Mouse (Mus musculus): ENCODE results near the gene Fcnb. TPM values are rescaled to one million over a fixed set of nuclear protein-coding genes. Genes with fewer than 3 reads are reported as not detected.

Gene Fcnb
- polyA plus RNA-seq, 1 experiment from 2014 or later = 0.15 TPM

DNA sequence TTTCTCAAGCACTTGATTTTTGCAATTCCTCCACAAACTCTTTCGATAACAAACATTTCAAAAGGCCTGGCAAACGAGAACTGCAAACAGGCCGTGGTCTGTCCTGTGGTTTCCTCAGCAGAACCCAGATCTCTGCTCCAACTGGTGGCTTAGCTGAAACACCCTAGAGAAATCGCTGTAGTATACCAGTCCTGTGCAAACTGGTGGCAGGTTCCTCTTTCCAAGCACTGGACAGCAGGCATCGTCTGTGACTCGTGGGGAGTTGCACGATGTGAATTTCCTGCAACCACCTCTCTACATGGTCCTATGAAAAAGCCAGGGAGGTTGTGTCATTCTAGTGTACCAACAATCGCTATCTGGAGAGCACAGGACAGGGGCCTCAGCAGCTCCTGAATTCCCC, 7.4 kb upstream of the Fcnb start:
- Histone ChIP-seq H3K36me3 (ENCODE audit: control insufficient read depth, insufficient read depth, low read length) (no peaks in the 10 kb centered on the region), H3K4me2 (ENCODE audit: low read length) (no peak overlapping the region), H3K4me1 (replicated peaks; ENCODE audit: control insufficient read depth, insufficient read depth, low read length) (no peaks in the 10 kb centered on the region; the same call in 1 of the 2 replicates), H3K4me3 (ENCODE audit: low read depth, low read length) (no peak overlapping the region), H3K9ac (ENCODE audit: low read length) (no peak overlapping the region), H3K27me3 (replicated peaks; ENCODE audit: control insufficient read depth, insufficient read depth, low read length) (no peaks in the 10 kb centered on the region), H3K27ac (ENCODE audit: low read depth) (no peak overlapping the region), H3K9me3 (ENCODE audit: control insufficient read depth, low read length) (no peaks in the 10 kb centered on the region)
- ATAC-seq (replicated peaks; ENCODE audit: low FRiP score, low TSS enrichment, low read depth) = no peak
- WGBS = 88% methylated on average over 8 of the region's 8 CpGs
- DNase-seq (ENCODE audit: low spot score) = no peak

DNA sequence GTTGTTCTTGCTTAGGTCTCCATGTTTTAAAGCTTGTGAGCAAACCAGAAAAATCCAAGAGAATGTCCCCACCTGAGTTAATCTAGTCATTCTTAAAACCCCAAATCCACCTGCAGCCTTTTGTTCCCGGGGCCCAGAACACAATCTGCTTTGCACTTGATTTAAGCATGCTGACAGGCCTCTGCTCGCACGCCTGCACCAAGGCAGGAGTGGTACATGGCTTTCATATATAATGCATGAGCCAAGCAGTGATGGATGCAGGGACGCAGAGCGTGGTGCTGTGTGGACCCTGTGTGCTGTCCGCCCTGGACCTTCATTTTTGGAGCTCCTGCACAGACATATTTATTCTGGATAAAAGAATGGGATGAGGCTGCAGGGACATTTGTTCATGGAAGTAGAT, 6.4 kb upstream of the Fcnb start:
- H3K36me3 ChIP-seq (ENCODE audit: control insufficient read depth, insufficient read depth, low read length) = no peaks in the 10 kb centered on the region
- ATAC-seq (replicated peaks; ENCODE audit: low FRiP score, low TSS enrichment, low read depth) = no peak
- WGBS = 77% methylated on average over 6 of the region's 6 CpGs

DNA sequence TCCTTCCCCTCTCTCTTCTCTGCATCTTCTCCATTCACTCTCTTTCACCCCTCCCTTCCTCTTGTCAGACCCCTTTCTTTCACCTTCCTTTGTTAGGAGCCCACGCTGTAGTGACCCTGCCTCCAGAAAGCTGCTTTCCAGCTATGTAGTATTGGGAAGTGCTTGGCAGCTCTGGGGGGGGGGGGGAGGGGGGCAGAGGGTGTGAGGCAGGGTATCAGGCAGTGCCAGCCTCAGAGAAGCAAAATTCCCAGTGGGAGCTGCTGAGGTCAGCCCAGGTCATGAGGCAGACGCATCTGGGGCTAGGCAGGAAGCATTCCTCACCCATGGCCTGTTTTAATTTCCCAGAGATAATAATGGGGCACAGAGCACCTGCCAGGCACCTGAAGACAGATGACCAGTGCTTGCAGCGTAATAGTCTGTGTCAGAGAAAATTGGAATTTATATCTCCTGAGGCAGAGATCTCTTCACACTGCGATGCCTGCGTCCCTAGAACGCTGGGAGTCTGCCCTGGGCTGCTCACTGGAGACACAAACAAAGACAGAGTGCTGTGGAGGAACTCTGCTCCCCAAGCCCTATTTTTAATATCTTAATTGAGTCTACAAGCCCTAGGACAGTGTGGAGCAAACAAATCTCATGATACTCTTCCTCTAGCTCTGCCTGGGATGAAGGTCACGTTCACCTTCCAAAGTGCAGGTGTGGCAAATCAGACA, 5.8 kb upstream of the Fcnb start:
- Histone ChIP-seq H3K27ac (ENCODE audit: low read depth) (no peak overlapping the region), H3K4me3 (ENCODE audit: low read depth, low read length) (no peak overlapping the region), H3K4me2 (ENCODE audit: low read length) (no peak overlapping the region), H3K4me1 (replicated peaks; ENCODE audit: control insufficient read depth, insufficient read depth, low read length) (no peaks in the 10 kb centered on the region; the same call in 1 of the 2 replicates), H3K9ac (ENCODE audit: low read length) (no peak overlapping the region), H3K9me3 (ENCODE audit: control insufficient read depth, low read length) (no peaks in the 10 kb centered on the region), H3K27me3 (replicated peaks; ENCODE audit: control insufficient read depth, insufficient read depth, low read length) (no peaks in the 10 kb centered on the region), H3K36me3 (ENCODE audit: control insufficient read depth, insufficient read depth, low read length) (no peaks in the 10 kb centered on the region)
- 44% methylated on average over 7 of the region's 7 CpGs for WGBS
- ATAC-seq (replicated peaks; ENCODE audit: low FRiP score, low TSS enrichment, low read depth) (no peak), DNase-seq (ENCODE audit: low spot score) (no peak)

More for the DNA sequence above, 6.4 kb upstream of the Fcnb start:
- no peak overlapping the region for H3K4me3 ChIP-seq (ENCODE audit: low read depth, low read length)
- H3K27me3 ChIP-seq (replicated peaks; ENCODE audit: control insufficient read depth, insufficient read depth, low read length) = no peaks in the 10 kb centered on the region
- H3K4me2 ChIP-seq (ENCODE audit: low read length) = no peak overlapping the region
- H3K27ac ChIP-seq (ENCODE audit: low read depth) = no peak overlapping the region
- no peaks in the 10 kb centered on the region; the same call in 1 of the 2 replicates for H3K4me1 ChIP-seq (replicated peaks; ENCODE audit: control insufficient read depth, insufficient read depth, low read length)
- no peaks in the 10 kb centered on the region for H3K9me3 ChIP-seq (ENCODE audit: control insufficient read depth, low read length)
- H3K9ac ChIP-seq (ENCODE audit: low read length) = no peak overlapping the region
- no peak for DNase-seq (ENCODE audit: low spot score)

DNA sequence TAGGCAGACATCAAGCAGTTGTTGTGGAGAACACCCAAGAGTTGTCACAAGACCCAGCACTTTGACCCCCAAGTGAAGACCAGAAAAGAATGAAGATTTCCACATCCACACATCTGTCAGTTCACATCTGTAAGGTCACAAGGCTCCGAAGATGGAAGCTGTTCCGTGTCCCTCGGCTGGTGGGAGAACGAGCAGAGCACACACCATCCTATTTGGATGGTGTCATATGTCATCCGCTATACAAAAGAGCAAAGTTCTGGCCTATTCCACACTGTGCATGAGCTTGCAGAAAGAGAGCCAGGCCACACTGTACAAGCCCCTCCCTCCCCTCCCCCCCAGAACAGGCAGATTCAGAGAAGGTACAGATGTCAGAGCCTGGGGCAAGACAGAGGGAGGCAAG, 4.4 kb upstream of the Fcnb start:
- no peaks in the 10 kb centered on the region for H3K36me3 ChIP-seq (ENCODE audit: control insufficient read depth, insufficient read depth, low read length)
- H3K27me3 ChIP-seq (replicated peaks; ENCODE audit: control insufficient read depth, insufficient read depth, low read length) = no peaks in the 10 kb centered on the region
- WGBS = 23% methylated on average over 5 of the region's 5 CpGs
- no peak overlapping the region for H3K4me2 ChIP-seq (ENCODE audit: low read length)
- H3K4me3 ChIP-seq (ENCODE audit: low read depth, low read length) = no peak overlapping the region
- H3K27ac ChIP-seq (ENCODE audit: low read depth) = no peak overlapping the region
- H3K4me1 ChIP-seq (replicated peaks; ENCODE audit: control insufficient read depth, insufficient read depth, low read length) = no peaks in the 10 kb centered on the region; the same call in 1 of the 2 replicates
- H3K9me3 ChIP-seq (ENCODE audit: control insufficient read depth, low read length) = no peaks in the 10 kb centered on the region
- DNase-seq (ENCODE audit: low spot score) (no peak), ATAC-seq (replicated peaks; ENCODE audit: low FRiP score, low TSS enrichment, low read depth) (peak; percentile 53; the same call in 1 of the 2 replicates)
- no peak overlapping the region for H3K9ac ChIP-seq (ENCODE audit: low read length)

DNA sequence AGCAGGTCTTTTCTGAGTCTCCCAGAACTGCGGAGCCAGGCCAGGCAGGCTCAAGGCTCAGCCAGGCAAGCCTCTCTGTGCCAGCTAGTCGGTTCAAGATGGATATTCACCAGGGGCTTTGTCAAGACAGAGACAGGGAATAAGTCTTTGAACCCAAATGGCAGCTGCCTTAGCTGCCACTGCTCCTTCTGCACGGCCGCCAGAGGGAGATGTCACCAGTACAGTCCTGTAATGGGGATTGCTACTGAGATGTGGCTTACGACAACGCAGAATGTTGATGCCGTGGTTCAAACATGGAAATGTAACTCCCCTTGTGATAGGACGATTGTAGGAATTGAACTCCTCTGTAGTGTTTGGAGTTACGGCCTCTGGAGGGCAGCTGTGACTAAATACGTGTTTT, 1.4 kb upstream of the Fcnb start:
- no peak for ATAC-seq (replicated peaks; ENCODE audit: low FRiP score, low TSS enrichment, low read depth)
- Histone ChIP-seq H3K27ac (ENCODE audit: low read depth) (no peak overlapping the region), H3K9ac (ENCODE audit: low read length) (no peak overlapping the region), H3K4me3 (ENCODE audit: low read depth, low read length) (no peak overlapping the region), H3K27me3 (replicated peaks; ENCODE audit: control insufficient read depth, insufficient read depth, low read length) (no peaks in the 10 kb centered on the region), H3K9me3 (ENCODE audit: control insufficient read depth, low read length) (no peaks in the 10 kb centered on the region), H3K36me3 (ENCODE audit: control insufficient read depth, insufficient read depth, low read length) (no peaks in the 10 kb centered on the region), H3K4me1 (replicated peaks; ENCODE audit: control insufficient read depth, insufficient read depth, low read length) (no peaks in the 10 kb centered on the region; the same call in 1 of the 2 replicates), H3K4me2 (ENCODE audit: low read length) (no peak overlapping the region)
- 75% methylated on average over 10 of the region's 10 CpGs for WGBS
- DNase-seq (ENCODE audit: low spot score) = no peak

DNA sequence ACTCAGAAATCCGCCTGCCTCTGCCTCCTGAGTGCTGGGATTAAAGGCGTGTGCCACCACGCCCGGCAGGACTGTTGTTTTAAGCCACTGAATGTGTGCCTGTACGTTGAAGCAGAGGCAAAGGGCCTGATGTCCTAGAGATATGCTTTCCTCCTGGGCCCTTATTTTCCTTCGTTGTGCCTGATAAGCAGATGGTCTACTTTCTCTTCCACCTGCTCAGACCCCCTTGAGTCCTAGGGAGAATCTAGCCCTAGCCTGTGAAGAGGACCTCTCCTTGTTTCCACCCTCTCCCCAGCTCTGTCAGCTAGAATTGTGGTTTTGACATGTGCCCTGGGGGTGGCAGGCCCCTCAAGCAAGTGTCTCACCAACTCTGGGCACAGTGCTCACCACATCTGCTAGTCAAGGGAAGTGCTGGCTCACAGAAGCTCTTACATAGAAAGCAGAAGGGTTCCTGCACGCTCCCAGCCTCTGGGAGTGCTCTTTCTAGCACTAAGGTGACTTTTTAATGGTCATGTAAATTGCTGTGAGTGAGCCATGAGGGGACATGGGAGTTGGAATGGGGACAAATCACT, 9.0 kb downstream of the Fcnb start:
- ATAC-seq (replicated peaks; ENCODE audit: low FRiP score, low TSS enrichment, low read depth) (no peak), DNase-seq (ENCODE audit: low spot score) (no peak)
- no peaks in the 10 kb centered on the region for H3K4me1 ChIP-seq (replicated peaks; ENCODE audit: control insufficient read depth, insufficient read depth, low read length)
- H3K9ac ChIP-seq (ENCODE audit: low read length) = no peak overlapping the region
- 84% methylated on average over 7 of the region's 7 CpGs for WGBS
- H3K36me3 ChIP-seq (ENCODE audit: control insufficient read depth, insufficient read depth, low read length) = no peaks in the 10 kb centered on the region
- no peaks in the 10 kb centered on the region for H3K27me3 ChIP-seq (replicated peaks; ENCODE audit: control insufficient read depth, insufficient read depth, low read length)
- no peaks in the 10 kb centered on the region for H3K9me3 ChIP-seq (ENCODE audit: control insufficient read depth, low read length)
- no peak overlapping the region for H3K4me3 ChIP-seq (ENCODE audit: low read depth, low read length)
- no peak overlapping the region for H3K27ac ChIP-seq (ENCODE audit: low read depth)
- no peak overlapping the region for H3K4me2 ChIP-seq (ENCODE audit: low read length)

DNA sequence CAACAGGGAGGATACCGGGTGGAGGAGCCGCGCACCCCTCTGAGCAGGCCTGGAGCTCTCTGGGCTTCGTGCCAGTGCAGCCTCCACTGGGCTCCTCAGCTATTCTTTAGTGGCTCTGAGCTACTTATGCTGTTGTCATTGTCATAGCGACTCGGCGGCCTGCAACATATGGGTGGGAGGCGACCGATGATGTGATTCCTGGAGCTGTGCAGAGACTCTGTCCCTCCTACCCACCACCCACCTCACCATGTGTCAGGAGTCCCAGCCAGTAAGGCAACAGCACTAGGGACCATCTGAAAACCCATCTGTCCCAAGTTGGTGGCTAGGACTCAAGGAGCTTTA, 16.2 kb downstream of the Fcnb start:
- WGBS = 70% methylated on average over 9 of the region's 9 CpGs

DNA sequence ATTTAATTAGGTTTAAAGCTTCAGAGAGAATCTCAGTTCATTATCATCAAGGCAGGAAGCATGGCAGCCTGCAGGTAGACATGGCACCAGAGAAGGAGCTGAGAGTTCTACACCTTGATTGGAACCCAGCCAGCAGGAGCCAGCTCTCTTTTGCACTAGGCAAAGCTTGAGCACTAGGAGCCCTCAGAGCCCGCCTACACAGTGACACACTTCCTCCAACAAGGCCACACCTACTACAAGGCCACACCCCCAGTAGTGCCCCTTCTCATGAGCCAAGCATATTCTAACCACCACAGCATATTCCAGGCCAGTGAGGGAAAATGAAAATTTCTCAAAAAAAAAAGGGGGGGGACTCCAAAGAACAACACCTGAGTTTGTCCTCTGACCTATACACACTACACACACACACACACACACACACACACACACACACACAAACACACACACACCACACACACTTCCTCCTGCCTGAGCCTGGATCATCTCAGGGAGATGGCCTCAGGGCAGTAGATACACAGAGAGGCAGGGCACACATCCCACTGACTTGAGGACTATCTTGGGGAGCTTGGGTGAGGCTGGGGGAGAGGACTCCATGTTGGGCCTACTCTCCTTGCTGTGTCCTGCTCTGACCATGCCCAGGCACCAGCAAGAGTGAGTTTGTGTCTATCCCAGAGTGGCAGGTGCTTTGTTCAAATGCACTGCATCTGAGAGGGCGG, 16.7 kb downstream of the Fcnb start:
- 88% methylated on average over 2 of the region's 2 CpGs for WGBS
- no peak overlapping the region for H3K4me2 ChIP-seq (ENCODE audit: low read length)
- DNase-seq (ENCODE audit: low spot score) (no peak), ATAC-seq (replicated peaks; ENCODE audit: low FRiP score, low TSS enrichment, low read depth) (no peak)
- no peaks in the 10 kb centered on the region for H3K36me3 ChIP-seq (ENCODE audit: control insufficient read depth, insufficient read depth, low read length)
- H3K9ac ChIP-seq (ENCODE audit: low read length) = no peak overlapping the region
- no peaks in the 10 kb centered on the region for H3K9me3 ChIP-seq (ENCODE audit: control insufficient read depth, low read length)
- no peak overlapping the region for H3K4me3 ChIP-seq (ENCODE audit: low read depth, low read length)
- no peaks in the 10 kb centered on the region for H3K4me1 ChIP-seq (replicated peaks; ENCODE audit: control insufficient read depth, insufficient read depth, low read length)
- no peaks in the 10 kb centered on the region for H3K27me3 ChIP-seq (replicated peaks; ENCODE audit: control insufficient read depth, insufficient read depth, low read length)
- no peak overlapping the region for H3K27ac ChIP-seq (ENCODE audit: low read depth)

More for the DNA sequence above, 16.2 kb downstream of the Fcnb start:
- no peak overlapping the region for H3K27ac ChIP-seq (ENCODE audit: low read depth)
- H3K9me3 ChIP-seq (ENCODE audit: control insufficient read depth, low read length) = no peaks in the 10 kb centered on the region
- no peak overlapping the region for H3K4me2 ChIP-seq (ENCODE audit: low read length)
- no peak overlapping the region for H3K4me3 ChIP-seq (ENCODE audit: low read depth, low read length)
- ATAC-seq (replicated peaks; ENCODE audit: low FRiP score, low TSS enrichment, low read depth) (no peak), DNase-seq (ENCODE audit: low spot score) (no peak)
- H3K36me3 ChIP-seq (ENCODE audit: control insufficient read depth, insufficient read depth, low read length) = no peaks in the 10 kb centered on the region
- H3K27me3 ChIP-seq (replicated peaks; ENCODE audit: control insufficient read depth, insufficient read depth, low read length) = no peaks in the 10 kb centered on the region
- H3K4me1 ChIP-seq (replicated peaks; ENCODE audit: control insufficient read depth, insufficient read depth, low read length) = no peaks in the 10 kb centered on the region
- no peak overlapping the region for H3K9ac ChIP-seq (ENCODE audit: low read length)
